Comparison of ENCODE assay signal across 26 mouse cellular contexts in the genomic region with DNA sequence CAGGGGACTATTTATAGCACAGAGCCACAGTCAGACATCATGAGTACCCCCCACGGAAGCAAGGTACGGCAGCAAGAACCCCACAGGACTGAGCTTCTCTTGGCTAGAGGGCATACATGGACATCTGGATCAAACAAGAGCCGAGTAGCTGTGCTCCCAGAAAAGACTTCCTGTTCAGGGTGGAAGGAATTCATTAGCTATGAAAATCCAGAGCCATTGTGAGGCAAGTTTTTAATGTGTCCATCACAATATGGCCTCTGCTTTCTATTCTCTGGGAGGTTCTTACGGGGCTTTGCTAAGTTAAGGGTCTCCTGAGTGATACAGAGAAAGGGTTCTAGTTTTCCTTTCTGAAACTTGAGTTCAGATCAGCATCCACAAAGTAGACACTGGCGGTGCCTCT. TPM values are rescaled to one million over a fixed set of nuclear protein-coding genes. Genes with fewer than 3 reads are reported as not detected.
DNase-seq lines count a peak whose midpoint lies in the region; ATAC-seq lines count a peak whose summit lies in the region.
"Had no signal": no experiment of that assay in that cellular context is flagged by ENCODE, and none has a peak within 500 bp of the region (broad histone marks: within the 10 kb centered on the region; RNA-seq: fewer than 3 reads in every experiment).

No protein-coding gene starts in this region.

- H3K36me3 ChIP-seq in forebrain, embryonic 10.5 days (replicated peaks), result 0 out of 2 replicates have a peak, but pooled peaks cover 2% of the 10 kb centered on the region
- peaks cover 2% of the 10 kb centered on the region; the same call in 1 of the 2 replicates for H3K36me3 ChIP-seq in forebrain, embryonic 16.5 days (ENCODE audit: control insufficient read depth, insufficient read depth)
- no peaks in the 10 kb centered on the region for H3K36me3 ChIP-seq in hindbrain, embryonic 13.5 days
- H3K36me3 ChIP-seq in midbrain, embryonic 15.5 days (replicated peaks), result no peaks in the 10 kb centered on the region
- H3K36me3 ChIP-seq: G1E; heart, embryonic 12.5 days; limb, embryonic 15.5 days; liver, embryonic 15.5 days; neural tube, embryonic 12.5 days had no signal

- H3K27me3 ChIP-seq in forebrain, embryonic 10.5 days (ENCODE audit: poor library complexity, severe bottlenecking), result peaks cover 98% of the 10 kb centered on the region
- no peaks in the 10 kb centered on the region for H3K27me3 ChIP-seq in forebrain, embryonic 16.5 days (replicated peaks; ENCODE audit: control insufficient read depth, insufficient read depth, low read length)
- H3K27me3 ChIP-seq in hindbrain, embryonic 13.5 days, result peaks cover 99% of the 10 kb centered on the region
- peaks cover 59% of the 10 kb centered on the region for H3K27me3 ChIP-seq in midbrain, embryonic 15.5 days (replicated peaks)

- no peak overlapping the region for H3K4me2 ChIP-seq in forebrain, embryonic 16.5 days (ENCODE audit: low read length)
- no peak overlapping the region for H3K4me2 ChIP-seq in hindbrain, embryonic 13.5 days
- no peak overlapping the region for H3K4me2 ChIP-seq in midbrain, embryonic 15.5 days
- H3K4me2 ChIP-seq: heart, embryonic 12.5 days; limb, embryonic 15.5 days; liver, embryonic 15.5 days had no signal

- no peak for DNase-seq in forebrain, embryonic 10.5 days (ENCODE audit: extremely low spot score, low spot score)
- peak; percentile 21 for DNase-seq in retina, embryonic 14.5 days (ENCODE audit: low spot score)
- no peak for DNase-seq in retina, postnatal 1 day
- no peak for DNase-seq in adrenal gland, adult 18-20 months (ENCODE audit: low spot score in 2 of 2)
- DNase-seq in MN1 (ENCODE audit: low spot score), result no peak
- DNase-seq: cerebellum, adult 8-10 months; kidney, adult 8-10 months; kidney, postnatal 25 days had no signal

- WGBS in forebrain, embryonic 10.5 days, result 16% methylated on average over 5 of the region's 5 CpGs
- WGBS in forebrain, embryonic 16.5 days, result 13% methylated on average over 5 of the region's 5 CpGs
- WGBS in hindbrain, embryonic 13.5 days, result 18% methylated on average over 5 of the region's 5 CpGs
- WGBS in midbrain, embryonic 15.5 days, result 17% methylated on average over 5 of the region's 5 CpGs

- H3K9me3 ChIP-seq in forebrain, embryonic 10.5 days, result no peaks in the 10 kb centered on the region
- H3K9me3 ChIP-seq in forebrain, embryonic 16.5 days (ENCODE audit: control insufficient read depth, low read length), result no peaks in the 10 kb centered on the region
- no peaks in the 10 kb centered on the region for H3K9me3 ChIP-seq in hindbrain, embryonic 13.5 days
- H3K9me3 ChIP-seq in midbrain, embryonic 15.5 days, result no peaks in the 10 kb centered on the region
- H3K9me3 ChIP-seq: G1E; heart, embryonic 12.5 days; limb, embryonic 15.5 days; liver, embryonic 15.5 days; neural tube, embryonic 12.5 days had no signal

- peak overlapping the region; percentile 97 for H3K27ac ChIP-seq in forebrain, embryonic 10.5 days
- no peak overlapping the region for H3K27ac ChIP-seq in forebrain, embryonic 16.5 days (ENCODE audit: low read length)
- H3K27ac ChIP-seq in hindbrain, embryonic 13.5 days, result 0 out of 2 replicates have a peak overlapping the region, but pooled peaks have one; percentile 74
- H3K27ac ChIP-seq in midbrain, embryonic 15.5 days, result peak overlapping the region; percentile 75; the same call in 1 of the 2 replicates
- H3K27ac ChIP-seq: left cerebral cortex, adult 2 months; limb, embryonic 15.5 days; liver, embryonic 15.5 days; neural tube, embryonic 12.5 days had no signal

- peak overlapping the region; percentile 59 for H3K4me3 ChIP-seq in forebrain, embryonic 10.5 days
- no peak overlapping the region for H3K4me3 ChIP-seq in forebrain, embryonic 16.5 days (replicated peaks; ENCODE audit: low read length)
- H3K4me3 ChIP-seq in hindbrain, embryonic 13.5 days, result no peak overlapping the region
- no peak overlapping the region for H3K4me3 ChIP-seq in midbrain, embryonic 15.5 days
- H3K4me3 ChIP-seq: heart, embryonic 12.5 days; left cerebral cortex, adult 2 months; limb, embryonic 15.5 days; liver, embryonic 15.5 days; neural tube, embryonic 12.5 days had no signal

- no peak overlapping the region for H3K9ac ChIP-seq in forebrain, embryonic 16.5 days (replicated peaks; ENCODE audit: low read depth, low read length)
- no peak overlapping the region for H3K9ac ChIP-seq in hindbrain, embryonic 13.5 days
- no peak overlapping the region for H3K9ac ChIP-seq in midbrain, embryonic 15.5 days
- H3K9ac ChIP-seq: heart, embryonic 12.5 days; limb, embryonic 15.5 days; liver, embryonic 15.5 days; neural tube, embryonic 12.5 days had no signal

- H3K4me1 ChIP-seq in forebrain, embryonic 10.5 days, result peaks cover 86% of the 10 kb centered on the region
- peaks cover 51% of the 10 kb centered on the region for H3K4me1 ChIP-seq in forebrain, embryonic 16.5 days (replicated peaks; ENCODE audit: control insufficient read depth, insufficient read depth, low read length)
- peaks cover 55% of the 10 kb centered on the region for H3K4me1 ChIP-seq in hindbrain, embryonic 13.5 days (replicated peaks)
- H3K4me1 ChIP-seq in midbrain, embryonic 15.5 days, result peaks cover 48% of the 10 kb centered on the region
- H3K4me1 ChIP-seq: liver, embryonic 15.5 days had no signal

- no peak for ATAC-seq in forebrain, embryonic 16.5 days
- no peak for ATAC-seq in hindbrain, embryonic 13.5 days (ENCODE audit: low FRiP score)
- ATAC-seq in midbrain, embryonic 15.5 days (replicated peaks), result no peak
- ATAC-seq: CD4-positive, CD25-positive, alpha-beta regulatory T cell, adult 4 months had no signal

RNA-seq across cellular contexts. Expression of gene Sox1, which starts 33.8 kb away (rescaled TPM):
- polyA plus RNA-seq in forebrain, embryonic 10.5 days (2016; fragmentation: Nextera tagmentation; extraction: Ambion mirVana), result 4.2 and 4.3 TPM in 2 replicates
- 4.4 and 4.5 TPM in 2 replicates for polyA plus RNA-seq in forebrain, embryonic 16.5 days (2015; fragmentation: Nextera tagmentation; extraction: Ambion mirVana)
- polyA plus RNA-seq in hindbrain, embryonic 13.5 days (2015; fragmentation: Nextera tagmentation; extraction: Ambion mirVana), result 2.0 and 2.4 TPM in 2 replicates
- 2.2 and 2.4 TPM in 2 replicates for polyA plus RNA-seq in midbrain, embryonic 15.5 days (2015; fragmentation: Nextera tagmentation; extraction: Ambion mirVana)
- total RNA-seq in adrenal gland, adult 18-20 months (2021), result not detected
- total RNA-seq: common myeloid progenitor, adult 5-6 weeks; granulocyte monocyte progenitor cell, adult 5-6 weeks; heart, postnatal 25 days; megakaryocyte progenitor cell, adult 5-6 weeks had no signal
- polyA plus RNA-seq: CD4-positive, CD25-positive, alpha-beta regulatory T cell, adult 4 months; embryonic facial prominence, embryonic 14.5 days; G1E; heart, embryonic 12.5 days; intestine, embryonic 14.5 days; limb, embryonic 15.5 days; liver, embryonic 15.5 days; lung, embryonic 16.5 days; small intestine, adult 2 months had no signal
